Mouse (Mus musculus) midbrain, embryonic 15.5 days (tissue): Measurements from ENCODE around the gene Dnah14. TPM values are rescaled to one million over a fixed set of nuclear protein-coding genes. Genes with fewer than 3 reads are reported as not detected.

ENCODE experiments used
- ATAC-seq: fragments of 200-750 bp; cut with Nextera tagmentation; replicated peaks from 2 replicates; pipeline ENCODE4 v1.8.0; 2017; ENCODE audit warnings: moderate TSS enrichment
- H3K27ac ChIP-seq: fragments of 300-500 bp; sonication (generic); 2 replicates; pipeline ENCODE4 v1.5.1; 2015; ENCODE audit warnings: mild to moderate bottlenecking, inconsistent platforms
- H3K27me3 ChIP-seq: fragments of 300-500 bp; sonication (generic); replicated peaks from 2 replicates; pipeline ENCODE4 v1.6.1; 2015; ENCODE audit warnings: inconsistent platforms
- H3K36me3 ChIP-seq: fragments of 300-500 bp; sonication (generic); replicated peaks from 2 replicates; pipeline ENCODE4 v1.6.1; 2015; ENCODE audit warnings: inconsistent platforms
- H3K4me1 ChIP-seq: fragments of 300-500 bp; sonication (generic); 2 replicates; pipeline ENCODE4 v1.6.1; 2015; ENCODE audit warnings: inconsistent platforms
- H3K4me2 ChIP-seq: fragments of 300-500 bp; sonication (generic); 2 replicates; pipeline ENCODE4 v1.6.1; 2015; ENCODE audit warnings: inconsistent platforms, mild to moderate bottlenecking, moderate library complexity
- H3K4me3 ChIP-seq: fragments of 300-500 bp; sonication (generic); 2 replicates; pipeline ENCODE4 v1.5.1; 2015; ENCODE audit warnings: mild to moderate bottlenecking, inconsistent platforms
- H3K9ac ChIP-seq: fragments of 300-500 bp; sonication (generic); 2 replicates; pipeline ENCODE4 v1.6.1; 2015; ENCODE audit warnings: mild to moderate bottlenecking, inconsistent platforms
- H3K9me3 ChIP-seq: fragments of 300-500 bp; sonication (generic); 2 replicates; pipeline ENCODE4 v1.6.1; 2016; ENCODE audit warnings: inconsistent platforms
- WGBS: fragments of 180-500 bp; shearing (Covaris S2); methylation state at CpG from one replicate; pipeline ENCODE4 v1.1.7; 2015; ENCODE audit warnings: mixed read lengths; 5-methylcytosine and 5-hydroxymethylcytosine counted together
- polyA plus RNA-seq: library from polyadenylated mRNA; unstranded; fragments of >200 nt; fragmentation: Nextera tagmentation; extraction: Ambion mirVana; gene quantifications from 2 replicates; pipeline ENCODE4 v1.2.1, GENCODE M21; 2015

Gene Dnah14
- polyA plus RNA-seq, 1 experiment from 2014 or later, result 0.81 TPM

- H3K4me1 ChIP-seq, result no peaks in the 10 kb centered on the region
- H3K36me3 ChIP-seq, result no peaks in the 10 kb centered on the region
- no peak overlapping the region for H3K9ac ChIP-seq
- ATAC-seq, result no peak
- no peaks in the 10 kb centered on the region for H3K27me3 ChIP-seq
- no peak overlapping the region for H3K27ac ChIP-seq
- H3K4me2 ChIP-seq, result no peak overlapping the region
- no peaks in the 10 kb centered on the region for H3K9me3 ChIP-seq
- WGBS, result 58% methylated on average over 6 of the region's 6 CpGs
- H3K4me3 ChIP-seq, result no peak overlapping the region
Measured at GRCm38 (mm10) chr1:181623149-181623680, 46.9 kb downstream of the Dnah14 start.

- WGBS, result 94% methylated on average over 8 of the region's 8 CpGs
- no peak for ATAC-seq
Measured at GRCm38 (mm10) chr1:181624876-181625275, 48.5 kb downstream of the Dnah14 start.

GRCm38 (mm10) chr1:181628276-181628675 is 51.9 kb downstream of the Dnah14 start:
- no peaks in the 10 kb centered on the region for H3K27me3 ChIP-seq
- H3K27ac ChIP-seq, result no peak overlapping the region
- H3K9me3 ChIP-seq, result no peaks in the 10 kb centered on the region
- no peak overlapping the region for H3K4me2 ChIP-seq
- H3K36me3 ChIP-seq, result no peaks in the 10 kb centered on the region
- H3K4me1 ChIP-seq, result no peaks in the 10 kb centered on the region
- no peak overlapping the region for H3K4me3 ChIP-seq
- ATAC-seq, result no peak
- H3K9ac ChIP-seq, result no peak overlapping the region
- 75% methylated on average over 6 of the region's 6 CpGs for WGBS

More at GRCm38 (mm10) chr1:181624876-181625275, 48.5 kb downstream of the Dnah14 start:
- Histone ChIP-seq H3K9me3 (no peaks in the 10 kb centered on the region), H3K4me2 (no peak overlapping the region), H3K4me1 (no peaks in the 10 kb centered on the region), H3K9ac (no peak overlapping the region), H3K4me3 (no peak overlapping the region), H3K27ac (no peak overlapping the region), H3K36me3 (no peaks in the 10 kb centered on the region), H3K27me3 (no peaks in the 10 kb centered on the region)

GRCm38 (mm10) chr1:181631371-181631770 is 55.0 kb downstream of the Dnah14 start:
- Histone ChIP-seq H3K36me3 (no peaks in the 10 kb centered on the region), H3K27ac (no peak overlapping the region), H3K9ac (no peak overlapping the region), H3K4me1 (no peaks in the 10 kb centered on the region), H3K27me3 (no peaks in the 10 kb centered on the region), H3K9me3 (no peaks in the 10 kb centered on the region), H3K4me3 (no peak overlapping the region), H3K4me2 (no peak overlapping the region)
- WGBS, result 81% methylated on average over 4 of the region's 4 CpGs
- ATAC-seq, result no peak

GRCm38 (mm10) chr1:181637997-181638713 is 61.8 kb downstream of the Dnah14 start:
- 62% methylated on average over 12 of the region's 12 CpGs for WGBS
- Histone ChIP-seq H3K9me3 (no peaks in the 10 kb centered on the region), H3K9ac (no peak overlapping the region), H3K4me1 (no peaks in the 10 kb centered on the region), H3K36me3 (no peaks in the 10 kb centered on the region), H3K4me3 (no peak overlapping the region), H3K27me3 (no peaks in the 10 kb centered on the region), H3K27ac (no peak overlapping the region), H3K4me2 (no peak overlapping the region)
- no peak for ATAC-seq

- no peak overlapping the region for H3K9ac ChIP-seq
- no peaks in the 10 kb centered on the region for H3K9me3 ChIP-seq
- H3K4me3 ChIP-seq, result no peak overlapping the region
- ATAC-seq, result no peak
- WGBS, result 95% methylated on average over 2 of the region's 2 CpGs
- no peaks in the 10 kb centered on the region for H3K27me3 ChIP-seq
- H3K36me3 ChIP-seq, result no peaks in the 10 kb centered on the region
- no peak overlapping the region for H3K4me2 ChIP-seq
- no peak overlapping the region for H3K27ac ChIP-seq
- no peaks in the 10 kb centered on the region for H3K4me1 ChIP-seq
Measured at GRCm38 (mm10) chr1:181640383-181640782, 64.0 kb downstream of the Dnah14 start.

- no peaks in the 10 kb centered on the region for H3K9me3 ChIP-seq
- H3K4me3 ChIP-seq, result no peak overlapping the region
- no peaks in the 10 kb centered on the region for H3K36me3 ChIP-seq
- no peak overlapping the region for H3K9ac ChIP-seq
- H3K27ac ChIP-seq, result no peak overlapping the region
- no peaks in the 10 kb centered on the region for H3K27me3 ChIP-seq
- 52% methylated on average over 8 of the region's 8 CpGs for WGBS
- no peak for ATAC-seq
- no peaks in the 10 kb centered on the region for H3K4me1 ChIP-seq
- H3K4me2 ChIP-seq, result no peak overlapping the region
Measured at GRCm38 (mm10) chr1:181647467-181647866, 71.1 kb downstream of the Dnah14 start.

- no peak overlapping the region for H3K4me2 ChIP-seq
- H3K9me3 ChIP-seq, result no peaks in the 10 kb centered on the region
- no peaks in the 10 kb centered on the region for H3K4me1 ChIP-seq
- H3K36me3 ChIP-seq, result no peaks in the 10 kb centered on the region
- no peak overlapping the region for H3K9ac ChIP-seq
- no peak overlapping the region for H3K27ac ChIP-seq
- ATAC-seq, result no peak
- WGBS, result 35% methylated on average over 3 of the region's 3 CpGs
- no peaks in the 10 kb centered on the region for H3K27me3 ChIP-seq
- H3K4me3 ChIP-seq, result no peak overlapping the region
Measured at GRCm38 (mm10) chr1:181653481-181653880, 77.1 kb downstream of the Dnah14 start.

GRCm38 (mm10) chr1:181656421-181656820 is 80.1 kb downstream of the Dnah14 start:
- 84% methylated on average over 5 of the region's 5 CpGs for WGBS
- H3K4me1 ChIP-seq, result no peaks in the 10 kb centered on the region
- no peak overlapping the region for H3K9ac ChIP-seq
- ATAC-seq, result no peak
- no peaks in the 10 kb centered on the region for H3K27me3 ChIP-seq
- no peak overlapping the region for H3K27ac ChIP-seq
- H3K9me3 ChIP-seq, result no peaks in the 10 kb centered on the region
- H3K36me3 ChIP-seq, result no peaks in the 10 kb centered on the region
- H3K4me3 ChIP-seq, result no peak overlapping the region
- H3K4me2 ChIP-seq, result no peak overlapping the region

GRCm38 (mm10) chr1:181666801-181667200 is 90.4 kb downstream of the Dnah14 start:
- no peak for ATAC-seq
- Histone ChIP-seq H3K9ac (no peak overlapping the region), H3K36me3 (no peaks in the 10 kb centered on the region), H3K4me2 (no peak overlapping the region), H3K4me3 (no peak overlapping the region), H3K4me1 (no peaks in the 10 kb centered on the region), H3K9me3 (no peaks in the 10 kb centered on the region), H3K27ac (no peak overlapping the region), H3K27me3 (no peaks in the 10 kb centered on the region)
- 79% methylated on average over 4 of the region's 4 CpGs for WGBS

GRCm38 (mm10) chr1:181694729-181695498 is 118.6 kb downstream of the Dnah14 start:
- WGBS, result 71% methylated on average over 5 of the region's 5 CpGs
- no peak for ATAC-seq
- Histone ChIP-seq H3K4me1 (no peaks in the 10 kb centered on the region), H3K36me3 (no peaks in the 10 kb centered on the region), H3K27me3 (no peaks in the 10 kb centered on the region), H3K4me3 (no peak overlapping the region), H3K4me2 (no peak overlapping the region), H3K27ac (no peak overlapping the region), H3K9me3 (no peaks in the 10 kb centered on the region), H3K9ac (no peak overlapping the region)

- 53% methylated on average over 5 of the region's 5 CpGs for WGBS
- Histone ChIP-seq H3K9me3 (no peaks in the 10 kb centered on the region), H3K4me3 (no peak overlapping the region), H3K4me1 (no peaks in the 10 kb centered on the region), H3K27me3 (no peaks in the 10 kb centered on the region), H3K36me3 (no peaks in the 10 kb centered on the region), H3K4me2 (no peak overlapping the region), H3K9ac (no peak overlapping the region), H3K27ac (no peak overlapping the region)
- no peak for ATAC-seq
Measured at GRCm38 (mm10) chr1:181728707-181729106, 152.3 kb downstream of the Dnah14 start.
